Mouse (Mus musculus) heart, adult 8-10 months (tissue): ENCODE measurements around the gene Vezt. TPM values are rescaled to one million over a fixed set of nuclear protein-coding genes. Genes with fewer than 3 reads are reported as not detected.

Source experiments
- DNase-seq: peaks from one replicate; pipeline ENCODE4 v3.0.0; 2022; ENCODE audit warnings: low spot score
- total RNA-seq, 4 experiments: library from RNA; stranded (reverse); gene quantifications; 2 replicates each; pipeline ENCODE4 v1.2.4; 2022

Gene Vezt
- total RNA-seq, 4 experiments from 2014 or later, result 38.7 to 42.8 (median 41.4) TPM

DNA sequence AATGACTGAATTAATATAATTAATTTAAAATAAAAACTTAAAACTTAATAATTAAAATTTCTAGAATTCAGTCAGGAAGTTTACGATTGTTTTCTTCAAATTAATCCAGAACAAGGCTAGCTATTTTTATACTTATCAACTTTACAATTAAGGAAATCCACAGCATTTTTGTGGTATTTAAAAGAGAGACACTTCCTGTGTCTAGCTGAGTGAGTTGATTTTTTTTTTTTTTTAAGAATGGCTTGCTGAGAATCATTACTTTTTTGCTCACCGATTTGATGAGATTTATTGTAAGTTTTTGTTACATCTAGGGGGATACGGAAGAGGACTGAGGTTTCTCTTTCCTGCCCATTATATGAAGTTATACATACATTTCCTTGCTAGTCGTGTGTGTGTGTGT, 2.0 kb upstream of the Vezt start:
- DNase-seq, result no peak

DNA sequence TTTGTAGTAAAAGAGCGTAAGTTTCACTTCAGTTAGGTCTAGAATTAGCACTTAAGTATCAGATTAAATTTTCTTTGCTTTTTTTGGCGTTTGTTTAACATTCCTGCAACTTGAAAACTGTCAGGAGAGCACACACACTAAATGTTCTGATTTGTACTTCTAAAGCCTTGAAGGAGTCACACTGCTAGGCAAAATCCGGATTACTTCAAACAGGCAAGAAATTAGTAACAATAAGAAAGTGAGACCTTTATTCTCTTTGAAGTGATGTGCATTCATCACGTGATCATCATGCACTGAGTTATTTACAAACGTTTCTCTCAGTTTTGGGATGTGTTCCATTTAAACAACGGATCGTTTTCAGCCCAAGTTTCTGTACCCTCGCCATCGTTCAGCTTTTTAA, 1.6 kb upstream of the Vezt start:
- DNase-seq, result no peak

DNA sequence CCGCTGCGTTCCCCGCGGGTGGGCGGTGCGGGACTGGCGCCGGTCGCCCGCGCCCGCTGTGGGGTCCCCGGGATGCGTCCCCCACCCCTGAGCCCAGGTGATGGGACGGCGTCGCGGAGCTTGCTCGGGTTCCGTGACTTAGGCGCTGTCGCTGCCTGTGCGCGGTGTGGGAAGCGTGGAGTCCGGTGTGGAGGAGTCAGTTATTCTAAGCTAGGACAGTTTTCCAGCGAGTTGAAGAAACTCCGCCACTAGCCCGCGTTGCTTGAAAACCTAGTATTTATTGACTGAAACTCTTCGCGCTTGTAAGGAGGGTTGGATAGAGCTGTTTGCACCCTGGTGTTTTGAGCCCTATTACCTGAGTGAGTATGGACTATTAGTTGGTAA, 750 bp upstream of the Vezt start:
- no peak for DNase-seq

DNA sequence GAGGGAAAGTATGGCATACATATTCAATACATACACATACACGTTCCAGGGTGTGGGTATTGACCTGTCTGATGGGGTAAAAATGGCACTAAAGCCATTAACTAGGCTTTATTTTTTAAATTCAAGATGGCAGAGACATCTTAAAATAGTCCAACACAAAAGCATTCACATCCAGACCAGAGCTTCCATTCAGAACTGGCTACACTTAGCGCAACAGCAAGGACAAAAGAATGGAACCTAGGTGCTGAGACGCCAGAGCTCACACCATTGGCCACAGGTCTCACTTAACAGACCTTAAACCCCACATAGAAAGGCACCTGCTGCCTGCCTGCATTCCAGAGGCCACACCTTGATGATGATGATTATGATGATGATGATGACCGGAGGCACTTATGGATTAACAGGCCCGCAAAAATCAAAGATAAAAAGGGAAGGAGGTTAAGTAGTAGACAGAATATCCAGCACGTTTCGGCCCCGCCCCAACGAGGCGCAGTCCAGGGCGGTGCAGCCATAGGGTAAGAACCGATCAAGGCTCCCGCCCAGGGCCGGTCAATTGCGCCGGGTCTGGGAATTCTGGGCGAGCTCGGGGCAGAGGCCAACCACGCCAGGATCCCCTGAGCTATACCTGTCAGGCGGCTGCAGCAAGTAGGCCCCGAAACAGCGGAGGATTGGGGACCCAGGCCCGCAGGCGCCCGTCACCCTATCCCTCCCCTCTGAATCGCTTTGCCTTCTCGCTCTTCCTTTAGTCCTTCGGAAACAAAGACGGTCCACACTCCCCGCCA, 550 bp downstream of the Vezt start:
- DNase-seq, result no peak

DNA sequence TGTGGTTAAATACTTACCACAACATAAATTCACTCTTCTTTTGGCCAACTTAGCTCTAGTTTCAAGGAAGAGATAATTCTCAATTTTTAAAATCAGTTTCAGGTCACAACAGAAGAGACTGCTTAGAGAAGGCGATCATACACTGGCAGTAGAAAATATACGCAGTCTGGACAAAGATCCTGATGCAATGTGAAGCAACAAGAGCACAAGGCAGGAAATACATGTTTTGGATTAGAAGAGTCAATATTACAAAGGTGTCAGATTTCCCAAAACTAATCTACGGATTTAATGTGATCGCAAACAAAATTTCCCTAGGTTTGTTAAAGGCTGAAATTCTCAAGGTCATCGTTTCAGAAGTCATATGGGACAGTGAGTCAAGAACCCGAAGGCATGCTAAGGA, 4.5 kb downstream of the Vezt start:
- no peak for DNase-seq

DNA sequence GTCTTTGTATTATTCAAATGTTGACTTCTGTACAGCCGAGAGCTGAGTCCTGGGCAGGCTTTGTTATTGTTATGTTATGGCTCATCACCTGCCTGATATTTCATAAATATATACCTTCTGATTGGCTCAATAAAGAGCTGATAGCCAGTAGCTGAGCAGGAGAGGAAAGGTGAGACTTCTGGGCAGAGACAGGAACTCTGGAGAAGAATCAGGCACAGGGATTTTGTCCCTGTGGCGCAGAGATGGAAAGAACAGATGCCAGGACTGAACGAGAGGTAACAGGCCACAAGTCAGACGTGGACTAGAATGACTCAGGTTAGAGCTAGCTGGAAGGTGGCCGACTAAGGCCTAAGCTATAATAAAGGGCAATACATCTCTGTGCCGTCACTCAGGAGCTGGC, 7.1 kb downstream of the Vezt start:
- DNase-seq, result no peak

DNA sequence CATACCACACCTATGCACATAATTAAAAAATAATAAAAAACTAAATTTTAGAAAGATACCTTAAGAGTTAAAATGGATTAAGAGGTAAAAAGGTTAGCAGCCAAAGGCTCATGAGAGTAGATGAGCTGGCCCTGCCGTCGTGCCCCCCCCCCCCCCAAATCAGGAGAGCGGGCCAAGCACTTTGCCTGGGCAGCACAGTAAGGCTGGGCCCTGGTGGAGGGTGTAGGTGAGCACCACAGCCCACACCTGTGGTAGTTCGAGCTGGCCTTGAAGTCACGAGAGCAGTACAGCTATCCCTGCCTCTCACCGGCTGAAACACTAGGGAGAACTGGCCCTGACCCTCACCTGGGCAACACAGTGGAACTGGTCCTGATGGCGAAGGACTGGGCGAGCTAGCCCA, 10.5 kb downstream of the Vezt start:
- DNase-seq, result no peak

DNA sequence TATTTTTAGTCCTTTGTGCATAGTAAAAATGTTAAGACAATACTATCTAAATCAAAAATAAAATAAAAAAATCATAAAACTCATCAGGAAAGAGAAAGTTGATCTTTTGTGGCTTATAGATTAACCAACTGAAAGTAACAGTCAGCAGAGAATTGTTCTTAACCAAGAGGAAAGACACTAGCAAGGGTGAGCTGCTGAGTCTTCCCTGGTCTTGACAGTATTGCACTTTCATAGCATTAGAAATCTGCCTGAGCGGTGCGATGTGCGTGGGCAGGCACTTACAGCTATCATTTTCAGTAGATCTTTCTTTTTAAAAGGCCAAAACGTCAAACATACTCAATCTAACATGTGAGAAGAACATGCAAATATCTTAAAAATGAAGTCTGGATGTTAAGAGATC, 14.6 kb downstream of the Vezt start:
- no peak for DNase-seq

DNA sequence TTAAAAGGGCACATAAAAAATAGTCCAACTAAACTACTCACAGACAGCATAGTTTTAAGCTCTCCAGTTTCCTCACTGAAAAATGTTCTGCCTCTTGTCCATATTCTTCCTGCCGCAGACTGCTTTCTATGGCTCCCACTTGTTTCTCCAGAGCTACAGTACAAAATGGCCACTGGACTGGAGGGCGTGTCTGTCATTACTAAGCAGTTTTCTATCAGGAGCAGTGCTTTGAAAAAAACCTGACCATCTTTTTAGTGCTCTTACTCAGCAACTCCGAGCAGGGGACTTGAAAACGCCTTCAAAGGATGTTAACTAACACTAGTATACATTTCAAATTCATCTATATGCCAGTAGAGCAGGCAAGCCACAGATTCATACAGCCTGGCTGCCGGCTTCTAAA, 15.0 kb downstream of the Vezt start:
- DNase-seq, result no peak

DNA sequence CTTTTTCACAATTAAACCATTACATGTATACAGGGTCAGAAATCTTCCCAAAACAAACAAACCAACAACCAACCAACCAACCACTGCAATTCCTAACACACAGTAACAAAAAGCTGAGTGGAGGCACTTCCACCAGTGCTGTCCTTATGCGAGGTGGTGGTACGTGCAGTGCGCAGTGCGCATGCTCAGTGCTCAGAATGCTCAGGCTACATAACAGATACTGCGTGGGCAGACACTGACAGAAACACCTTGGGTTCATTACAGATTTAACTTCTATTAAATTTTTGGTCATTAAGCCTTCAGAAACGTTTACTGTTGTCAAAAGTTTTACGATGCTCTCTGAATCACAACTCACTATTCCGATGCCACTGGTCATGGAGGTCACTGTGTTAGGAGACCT, 18.2 kb downstream of the Vezt start:
- no peak for DNase-seq

DNA sequence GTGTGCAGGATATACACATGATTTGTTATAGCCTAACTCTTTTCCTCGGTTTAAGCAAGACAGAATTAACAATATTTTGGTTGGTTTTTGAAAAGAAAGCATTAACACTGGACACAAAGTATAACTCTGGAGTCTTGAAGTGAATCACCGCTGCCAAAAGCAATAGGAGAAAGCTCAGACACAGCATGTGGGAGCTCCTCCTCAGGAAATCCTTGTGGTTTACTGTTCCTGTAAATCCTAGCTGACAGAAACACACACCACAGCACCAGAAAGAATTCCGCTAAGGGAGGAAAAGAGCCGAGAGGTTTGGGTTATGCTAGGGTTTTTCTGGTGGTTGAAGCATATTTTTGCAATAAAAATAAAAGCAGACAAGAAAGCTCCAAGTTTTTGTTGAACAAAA, 21.4 kb downstream of the Vezt start:
- no peak for DNase-seq

DNA sequence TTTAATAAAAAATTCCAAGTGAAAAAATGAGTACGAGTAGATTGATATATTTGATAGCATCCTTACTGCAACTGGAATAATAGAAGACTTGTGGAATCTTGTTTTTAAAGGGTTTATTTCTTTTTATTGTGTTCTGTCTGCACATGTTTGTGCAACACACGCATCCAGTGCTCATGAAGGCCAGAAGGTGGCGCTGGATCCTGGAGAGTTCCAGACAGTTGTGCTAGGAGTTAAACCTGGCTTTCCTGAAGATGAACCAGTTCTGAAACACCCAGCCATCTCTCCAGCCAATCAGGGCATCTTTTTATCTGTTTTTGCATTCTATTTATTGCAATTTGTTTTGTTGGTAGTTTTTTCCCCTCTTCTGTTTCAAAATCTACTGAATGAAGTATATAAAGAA, 22.4 kb downstream of the Vezt start:
- DNase-seq, result peak; percentile 53

DNA sequence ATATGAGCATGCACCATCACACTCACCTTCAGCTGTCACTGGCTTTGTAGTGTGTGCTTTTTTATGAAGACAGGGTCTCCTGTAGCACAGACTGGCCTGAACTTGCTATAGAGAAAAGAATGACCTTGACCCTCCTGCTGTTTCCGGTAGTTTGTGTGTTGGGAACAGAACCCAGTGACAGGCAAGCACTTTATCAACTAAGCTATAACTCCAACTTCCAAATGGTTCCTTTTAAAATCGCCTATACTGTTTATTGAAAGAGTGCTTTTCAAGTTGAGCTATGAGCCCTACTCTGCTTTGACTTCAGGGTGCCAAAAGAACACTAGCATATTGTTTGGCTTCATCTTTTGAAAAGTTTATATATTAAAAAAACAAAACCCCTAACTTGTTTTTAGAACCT, 24.6 kb downstream of the Vezt start:
- no peak for DNase-seq

DNA sequence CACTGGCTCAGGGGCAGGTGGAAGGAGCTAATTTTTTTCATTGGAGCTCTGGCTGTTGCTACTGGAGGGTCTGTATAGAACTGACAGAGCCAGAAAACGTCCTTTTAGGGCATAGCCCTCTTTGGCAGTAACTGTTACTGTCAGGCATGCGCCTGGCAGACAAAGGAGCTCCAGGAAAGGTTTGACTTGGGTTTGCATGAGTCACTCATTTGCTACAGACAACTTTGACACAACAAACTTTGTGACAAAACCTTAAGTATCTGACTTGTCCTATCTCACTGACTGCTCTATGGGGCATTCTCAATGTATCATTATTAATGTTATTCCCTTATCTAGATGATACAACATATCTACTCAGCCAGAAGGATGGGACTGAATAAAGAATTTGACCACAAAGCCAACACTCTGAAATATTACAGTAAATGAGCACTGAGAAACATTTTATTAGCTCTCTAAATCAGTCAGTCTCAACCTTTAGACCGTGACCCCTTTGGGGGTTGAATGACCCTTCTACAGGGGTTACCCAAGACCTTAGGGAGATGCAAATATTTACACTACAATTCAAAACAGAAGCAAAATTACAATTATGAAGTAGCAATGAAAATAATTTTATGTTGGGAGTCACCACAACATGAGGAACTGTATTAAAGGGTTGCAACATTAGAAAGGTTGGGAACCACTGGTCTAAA, 25.5 kb downstream of the Vezt start:
- no peak for DNase-seq

DNA sequence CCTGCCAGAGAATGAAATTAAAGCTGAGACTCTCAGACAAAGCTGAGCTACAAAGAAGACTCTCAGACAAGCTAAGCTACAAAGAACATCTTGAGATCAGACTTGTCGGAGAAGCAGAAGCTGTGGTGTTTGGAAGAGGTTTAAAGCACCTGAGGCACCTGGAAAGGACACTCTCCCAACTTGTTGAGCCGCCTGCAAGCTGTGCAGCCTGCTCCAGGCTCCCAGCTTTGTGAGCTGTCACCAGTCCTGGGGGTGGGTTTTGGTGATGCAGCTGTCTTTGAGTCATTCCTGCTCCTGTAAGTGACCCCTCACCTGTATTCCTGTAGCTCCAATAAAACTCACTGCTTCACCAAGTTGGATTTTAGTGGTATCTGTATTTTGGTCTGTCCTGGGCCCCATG, 27.3 kb downstream of the Vezt start:
- no peak for DNase-seq

DNA sequence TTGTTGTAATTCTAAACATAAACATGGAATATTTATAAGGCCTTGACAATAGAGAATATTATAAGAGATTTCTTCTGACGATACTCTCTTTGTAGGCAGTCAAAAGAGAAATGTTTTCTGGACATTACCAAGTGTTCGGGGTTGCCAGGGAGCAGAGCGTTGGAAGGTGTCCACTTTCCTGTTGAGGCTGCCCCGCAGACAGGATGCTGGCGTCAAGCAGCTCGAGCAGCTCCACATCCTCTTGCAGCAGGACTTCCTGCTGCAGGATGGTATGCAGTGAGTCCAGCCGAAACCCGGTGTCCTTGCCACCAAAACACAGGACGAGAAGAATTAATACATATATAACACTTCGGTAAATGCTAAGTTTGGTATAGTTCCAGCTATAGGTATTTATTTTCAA, 35.4 kb downstream of the Vezt start:
- peak; percentile 16 for DNase-seq

DNA sequence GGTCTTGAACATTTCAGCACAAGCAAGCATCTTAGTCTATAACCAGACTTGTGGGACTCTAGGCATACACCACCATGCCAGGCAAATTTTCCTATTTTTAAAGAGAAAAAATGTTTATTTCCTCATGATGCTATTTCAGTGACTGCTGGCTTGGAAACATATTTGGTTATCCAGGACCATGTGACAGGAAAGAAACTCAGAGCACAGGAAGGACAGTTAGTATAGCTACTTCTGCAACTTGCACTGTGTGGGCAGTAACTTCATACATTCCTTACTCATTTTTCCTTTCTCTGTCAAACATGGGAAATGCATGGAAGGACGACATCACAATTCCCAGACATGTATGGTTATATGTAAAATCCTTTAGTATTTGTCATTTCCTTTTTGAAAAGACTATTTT, 36.3 kb downstream of the Vezt start:
- DNase-seq, result no peak

DNA sequence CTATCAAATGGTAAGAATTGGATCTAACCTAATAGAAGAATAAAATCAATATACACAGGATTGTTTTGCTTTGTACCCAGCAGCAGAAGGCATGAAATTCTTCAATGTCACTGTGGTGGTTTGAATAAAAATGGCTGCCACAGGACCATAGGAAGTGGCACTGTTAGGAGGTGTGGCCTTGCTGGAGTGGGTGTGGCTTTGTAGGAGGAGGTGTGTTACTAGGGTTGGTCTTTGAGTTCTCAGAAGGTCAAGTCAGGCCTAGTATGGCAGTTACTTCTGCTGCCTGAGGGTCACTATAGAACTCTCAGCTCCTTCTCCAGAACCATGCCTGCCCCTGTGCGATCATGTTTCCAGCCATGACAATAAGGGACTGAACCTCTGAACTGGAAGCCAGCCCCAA, 40.5 kb downstream of the Vezt start:
- no peak for DNase-seq

DNA sequence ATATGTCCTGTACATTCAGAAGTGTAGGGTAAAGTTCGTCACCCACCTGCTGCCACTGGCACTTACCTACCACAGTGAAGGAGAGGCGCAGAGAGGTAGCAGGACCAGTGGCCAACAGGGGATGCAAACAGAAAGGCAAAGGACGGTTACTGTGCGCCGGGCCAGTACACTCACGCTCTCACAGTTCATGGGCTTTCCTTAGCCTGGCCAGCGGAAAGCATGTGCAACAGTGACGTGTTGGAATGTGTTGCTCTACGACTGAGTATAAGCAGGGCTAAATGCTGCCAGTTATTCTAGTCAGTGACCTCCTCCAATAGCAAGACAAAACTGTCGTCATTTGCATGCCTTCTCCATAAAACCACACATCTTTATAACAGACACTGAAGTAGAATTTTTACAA, 41.5 kb downstream of the Vezt start:
- DNase-seq, result peak; percentile 12

DNA sequence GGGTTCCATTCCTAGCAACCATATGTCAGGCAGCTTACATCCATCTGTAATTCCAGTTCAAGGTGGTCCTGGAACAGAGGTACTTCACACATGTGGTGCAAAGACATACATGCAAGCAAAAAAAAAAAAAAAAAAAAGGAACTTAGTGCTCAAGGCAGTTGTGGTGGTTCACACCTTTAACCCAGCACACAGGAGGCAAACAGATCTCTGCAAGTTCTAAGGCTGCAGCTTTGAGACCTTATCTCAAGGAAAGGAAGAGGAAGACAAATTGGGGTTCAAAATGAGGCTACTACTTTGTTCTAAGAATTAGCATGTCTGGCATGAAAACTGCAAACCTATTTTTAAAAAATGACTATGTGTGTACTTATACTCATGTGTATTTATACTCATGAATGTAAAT, 50.3 kb downstream of the Vezt start:
- DNase-seq, result no peak

DNA sequence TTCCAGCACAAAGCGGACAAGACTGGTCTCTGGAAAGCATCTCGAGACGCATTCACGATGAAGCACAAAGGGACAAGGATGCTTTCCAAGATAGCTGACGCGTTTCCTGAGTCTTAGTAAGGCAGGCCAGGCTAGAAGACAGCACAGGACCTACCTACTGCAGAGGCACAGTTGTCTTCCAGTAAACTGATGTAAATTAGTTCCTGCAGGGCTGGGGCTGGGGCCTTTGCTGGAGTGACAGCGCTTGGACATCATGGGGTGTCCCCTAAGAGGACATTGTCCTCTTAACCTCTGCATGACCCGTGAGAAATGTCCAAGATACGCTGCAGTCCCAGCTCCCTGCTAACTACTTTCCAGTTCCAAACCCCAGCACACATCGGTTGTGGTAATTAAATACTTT, 66.3 kb downstream of the Vezt start:
- no peak for DNase-seq

DNA sequence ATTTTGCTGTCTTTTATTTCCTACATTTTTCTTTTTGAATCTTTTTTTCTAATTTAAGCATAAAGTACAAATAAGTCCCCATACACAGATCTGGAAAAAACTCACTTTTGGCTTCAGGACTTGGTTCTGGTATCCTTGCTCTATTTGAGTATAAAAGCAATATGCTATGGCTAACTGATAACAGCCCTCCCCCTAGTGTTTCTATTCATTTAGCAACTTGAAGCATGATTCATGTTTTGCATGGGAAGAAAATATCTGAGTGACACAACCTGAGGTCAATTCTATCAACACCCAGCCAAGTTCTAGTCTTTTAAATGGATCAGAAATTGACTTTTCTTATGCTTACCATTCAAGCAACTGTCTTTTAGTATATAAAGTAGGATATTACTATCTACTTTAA, 68.1 kb downstream of the Vezt start:
- no peak for DNase-seq

DNA sequence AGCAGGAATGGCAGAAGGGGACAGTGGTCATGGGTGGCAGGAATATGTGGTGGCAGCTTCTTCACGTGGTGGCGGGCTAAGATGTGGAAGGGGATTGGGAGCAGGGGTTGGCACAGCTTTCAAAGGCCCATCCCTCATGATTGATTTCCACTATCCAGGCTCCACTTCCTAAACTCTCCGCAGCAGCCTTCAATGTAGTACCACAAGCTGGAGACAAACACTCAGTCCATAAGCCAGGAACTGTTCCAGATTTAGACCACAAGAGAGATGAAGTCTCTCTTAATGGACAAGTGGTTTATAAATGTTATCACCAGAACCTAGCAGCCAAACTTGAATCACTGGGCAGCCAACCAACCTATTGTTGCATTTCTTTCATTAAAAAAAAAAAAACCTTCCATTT, 81.6 kb downstream of the Vezt start:
- DNase-seq, result no peak

DNA sequence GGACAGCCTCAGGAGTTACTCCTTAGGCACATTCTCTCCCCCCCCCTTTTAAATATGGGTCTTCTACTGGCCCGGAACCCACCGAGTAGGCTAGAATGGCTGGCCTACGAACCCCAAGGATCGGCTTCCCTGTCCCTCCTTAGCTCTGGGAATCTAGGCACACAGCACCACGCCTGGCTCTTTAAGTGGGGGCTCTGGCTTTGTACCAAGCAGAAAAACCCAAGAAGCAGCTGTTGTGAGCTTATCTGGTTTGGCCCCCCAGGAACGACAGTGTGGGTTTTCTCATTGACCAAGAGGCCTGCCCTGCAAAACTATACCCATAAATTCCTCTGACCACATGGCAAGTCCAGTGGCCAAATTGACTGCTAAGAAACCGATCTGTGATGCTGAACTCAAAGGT, 82.1 kb downstream of the Vezt start:
- no peak for DNase-seq
